Comparison of ENCODE assay signal across 11 mouse cellular contexts in the genomic region with DNA sequence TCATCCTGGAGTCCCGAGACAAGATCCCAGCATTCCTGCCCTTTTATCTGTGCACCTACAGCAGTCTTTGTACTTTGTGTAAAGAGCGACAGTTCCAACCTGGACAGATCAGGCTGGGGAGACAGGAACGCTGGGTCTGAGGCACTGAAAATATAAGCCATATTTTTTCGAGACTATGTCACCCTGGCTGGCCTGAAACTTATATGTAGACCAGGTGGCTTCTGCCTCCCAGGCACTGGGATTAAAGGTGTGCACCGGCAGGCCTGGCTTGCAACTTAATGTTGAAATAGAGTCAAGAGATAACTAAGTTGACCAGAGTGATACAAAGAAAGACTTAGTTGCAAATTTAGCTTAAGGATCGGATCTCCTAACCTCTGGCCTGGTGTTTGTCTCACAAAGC. TPM values are rescaled to one million over a fixed set of nuclear protein-coding genes. Genes with fewer than 3 reads are reported as not detected.
DNase-seq lines count a peak whose midpoint lies in the region; ATAC-seq and TF ChIP-seq lines count a peak whose summit lies in the region.
"Had no signal": no experiment of that assay in that cellular context is flagged by ENCODE, and none has a peak within 500 bp of the region (broad histone marks: within the 10 kb centered on the region; RNA-seq: fewer than 3 reads in every experiment).

No protein-coding gene starts in this region.

- TF ChIP-seq CTCF in cerebellum, adult 2 months (IDR thresholded peaks at IDR 0.05; ENCODE audit: borderline replicate concordance, insufficient read depth, low read depth, low read length) = no peak
- no peak for TF ChIP-seq CTCF in cortical plate, adult 2 months (IDR thresholded peaks at IDR 0.05; ENCODE audit: extremely low read depth, insufficient read depth, low read length)

- H3K4me3 ChIP-seq in cerebellum, adult 2 months (replicated peaks; ENCODE audit: insufficient read depth, low read depth, low read length) = no peak overlapping the region
- no peak overlapping the region for H3K4me3 ChIP-seq in kidney, embryonic 15.5 days (replicated peaks)
- H3K4me3 ChIP-seq in cortical plate, adult 2 months (ENCODE audit: insufficient read depth, low read length) = no peak overlapping the region
- H3K4me3 ChIP-seq in liver, embryonic 11.5 days (ENCODE audit: low read depth, low read length) = 0 out of 2 replicates have a peak overlapping the region, but pooled peaks have one; percentile 13
- H3K4me3 ChIP-seq: forebrain, embryonic 15.5 days had no signal

- H3K36me3 ChIP-seq in kidney, embryonic 15.5 days = peaks cover 16% of the 10 kb centered on the region
- H3K36me3 ChIP-seq in liver, embryonic 11.5 days (ENCODE audit: control insufficient read depth, insufficient read depth, low read length) = peaks cover 4% of the 10 kb centered on the region; the same call in 1 of the 2 replicates
- H3K36me3 ChIP-seq: forebrain, embryonic 15.5 days had no signal

- H3K4me1 ChIP-seq in cerebellum, adult 2 months (ENCODE audit: control insufficient read depth, insufficient read depth, low read length) = no peaks in the 10 kb centered on the region; the same call in 1 of the 2 replicates
- peaks cover 58% of the 10 kb centered on the region for H3K4me1 ChIP-seq in kidney, embryonic 15.5 days
- peaks cover 3% of the 10 kb centered on the region; the same call in 1 of the 2 replicates for H3K4me1 ChIP-seq in cortical plate, adult 2 months (ENCODE audit: control insufficient read depth, insufficient read depth, low read length)
- peaks cover 72% of the 10 kb centered on the region for H3K4me1 ChIP-seq in liver, embryonic 11.5 days (replicated peaks; ENCODE audit: control insufficient read depth, insufficient read depth, low read length)

- no peak for ATAC-seq in kidney, embryonic 15.5 days (replicated peaks; ENCODE audit: low FRiP score)
- no peak for ATAC-seq in liver, embryonic 11.5 days (replicated peaks; ENCODE audit: low FRiP score)
- ATAC-seq: forebrain, embryonic 15.5 days; Patski had no signal

- H3K27me3 ChIP-seq in cerebellum, adult 2 months (ENCODE audit: control insufficient read depth, insufficient read depth, low read length) = no peaks in the 10 kb centered on the region
- H3K27me3 ChIP-seq in kidney, embryonic 15.5 days = no peaks in the 10 kb centered on the region
- H3K27me3 ChIP-seq in liver, embryonic 11.5 days (replicated peaks; ENCODE audit: control insufficient read depth, insufficient read depth, low read length) = no peaks in the 10 kb centered on the region
- H3K27me3 ChIP-seq: forebrain, embryonic 15.5 days; Patski had no signal

- 0 out of 2 replicates have a peak overlapping the region, but pooled peaks have one; percentile 11 for H3K4me2 ChIP-seq in kidney, embryonic 15.5 days
- H3K4me2 ChIP-seq in liver, embryonic 11.5 days = peak overlapping the region; percentile 95
- H3K4me2 ChIP-seq: forebrain, embryonic 15.5 days had no signal

- 72% methylated on average over 6 of the region's 6 CpGs for WGBS in cerebellum, adult 2 months
- 67% methylated on average over 6 of the region's 6 CpGs for WGBS in kidney, embryonic 15.5 days
- WGBS in liver, embryonic 11.5 days = 46% methylated on average over 6 of the region's 6 CpGs

- H3K27ac ChIP-seq in cerebellum, adult 2 months (ENCODE audit: insufficient read depth, low read length) = peak overlapping the region; percentile 52; the same call in 1 of the 2 replicates
- H3K27ac ChIP-seq in kidney, embryonic 15.5 days = 0 out of 2 replicates have a peak overlapping the region, but pooled peaks have one; percentile 23
- peak overlapping the region; percentile 70 for H3K27ac ChIP-seq in cortical plate, adult 2 months (ENCODE audit: insufficient read depth, low read length)
- peak overlapping the region; percentile 37; the same call in 1 of the 2 replicates for H3K27ac ChIP-seq in liver, embryonic 11.5 days (ENCODE audit: low read depth, low read length)
- H3K27ac ChIP-seq: forebrain, embryonic 15.5 days had no signal

- H3K9ac ChIP-seq in kidney, embryonic 15.5 days = no peak overlapping the region
- no peak overlapping the region; the same call in 1 of the 2 replicates for H3K9ac ChIP-seq in liver, embryonic 11.5 days (ENCODE audit: low read depth, low read length)
- H3K9ac ChIP-seq: forebrain, embryonic 15.5 days had no signal

- TF ChIP-seq POLR2A in cerebellum, adult 2 months (IDR thresholded peaks at IDR 0.05; ENCODE audit: borderline replicate concordance, insufficient read depth, low read length) = no peak
- no peak for TF ChIP-seq POLR2A in cortical plate, adult 2 months (IDR thresholded peaks at IDR 0.05; ENCODE audit: extremely low read depth, insufficient read depth, low read length)

- DNase-seq in cerebellum, adult 2 months = no peak
- no peak for DNase-seq in cerebellum, postnatal 25 days
- no peak for DNase-seq in kidney, adult 18-20 months
- no peak for DNase-seq in liver, embryonic 11.5 days (ENCODE audit: low spot score)
- no peak for DNase-seq in adrenal gland, adult 2 months
- DNase-seq in adrenal gland, adult 8-10 months = no peak
- DNase-seq: right cerebral cortex, postnatal 4 days had no signal

- no peaks in the 10 kb centered on the region for H3K9me3 ChIP-seq in kidney, embryonic 15.5 days (replicated peaks)
- H3K9me3 ChIP-seq in liver, embryonic 11.5 days (ENCODE audit: control insufficient read depth, low read length) = no peaks in the 10 kb centered on the region
- H3K9me3 ChIP-seq: forebrain, embryonic 15.5 days had no signal

RNA-seq across cellular contexts. Expression of a gene that starts 9.6 kb away (rescaled TPM):
- 71.1 and 87.6 TPM in 2 replicates for polyA plus RNA-seq in cerebellum, adult 2 months (2012; rRNA removed)
- 53.1 and 59.1 TPM in 2 replicates for polyA plus RNA-seq in kidney, embryonic 15.5 days (2015; fragmentation: Nextera tagmentation; extraction: Ambion mirVana)
- polyA plus RNA-seq in cortical plate, adult 2 months (2012; rRNA removed) = 50.9 and 55.1 TPM in 2 replicates
- polyA plus RNA-seq in liver, embryonic 11.5 days (2014; fragmentation: Nextera tagmentation; extraction: Ambion mirVana) = 76.8 and 81.1 TPM in 2 replicates
- total RNA-seq in adrenal gland, adult 2 months (2021) = 10 to 100 TPM; 48.0 to 62.7 TPM
- 60.0 and 69.0 TPM in 2 replicates for polyA plus RNA-seq in adrenal gland, adult 2 months (2012; rRNA removed)
- total RNA-seq in adrenal gland, adult 8-10 months (2022) = 10 to 100 TPM; 39.8 to 54.4 (median 47.5) TPM

RNA-seq across cellular contexts. Expression of a gene that starts 21.3 kb away (rescaled TPM):
- polyA plus RNA-seq in cerebellum, adult 2 months (2012; rRNA removed) = 84.9 and 87.5 TPM in 2 replicates
- 14.8 and 16.2 TPM in 2 replicates for polyA plus RNA-seq in kidney, embryonic 15.5 days (2015; fragmentation: Nextera tagmentation; extraction: Ambion mirVana)
- polyA plus RNA-seq in cortical plate, adult 2 months (2012; rRNA removed) = 75.4 and 75.7 TPM in 2 replicates
- polyA plus RNA-seq in liver, embryonic 11.5 days (2014; fragmentation: Nextera tagmentation; extraction: Ambion mirVana) = 22.0 and 23.3 TPM in 2 replicates
- 10 to 100 TPM; 68.2 to 74.8 TPM for total RNA-seq in adrenal gland, adult 2 months (2021)
- polyA plus RNA-seq in adrenal gland, adult 2 months (2012; rRNA removed) = 68.4 and 77.7 TPM in 2 replicates
- total RNA-seq in adrenal gland, adult 8-10 months (2022) = 10 to 100 TPM; 74.4 to 93.6 (median 83.3) TPM

RNA-seq across cellular contexts. Expression of a gene that starts 36.3 kb away (rescaled TPM):
- polyA plus RNA-seq in cerebellum, adult 2 months (2012; rRNA removed) = 32.9 and 35.2 TPM in 2 replicates
- polyA plus RNA-seq in kidney, embryonic 15.5 days (2015; fragmentation: Nextera tagmentation; extraction: Ambion mirVana) = 72.3 and 75.2 TPM in 2 replicates
- polyA plus RNA-seq in cortical plate, adult 2 months (2012; rRNA removed) = 29.1 and 29.9 TPM in 2 replicates
- 40.0 and 45.5 TPM in 2 replicates for polyA plus RNA-seq in liver, embryonic 11.5 days (2014; fragmentation: Nextera tagmentation; extraction: Ambion mirVana)
- 10 to 100 TPM; 62.6 to 96.0 TPM for total RNA-seq in adrenal gland, adult 2 months (2021)
- 320 and 360 TPM in 2 replicates for polyA plus RNA-seq in adrenal gland, adult 2 months (2012; rRNA removed)
- total RNA-seq in adrenal gland, adult 8-10 months (2022) = 10 to 100 TPM; 76.4 to 94.5 (median 93.0) TPM

RNA-seq across cellular contexts. Expression of a gene that starts 36.3 kb away (rescaled TPM):
- polyA plus RNA-seq in cerebellum, adult 2 months (2012; rRNA removed) = 19.0 and 20.2 TPM in 2 replicates
- 39.0 TPM in 2 replicates for polyA plus RNA-seq in kidney, embryonic 15.5 days (2015; fragmentation: Nextera tagmentation; extraction: Ambion mirVana)
- polyA plus RNA-seq in cortical plate, adult 2 months (2012; rRNA removed) = 16.2 and 17.1 TPM in 2 replicates
- polyA plus RNA-seq in liver, embryonic 11.5 days (2014; fragmentation: Nextera tagmentation; extraction: Ambion mirVana) = 42.0 and 45.8 TPM in 2 replicates
- total RNA-seq in adrenal gland, adult 2 months (2021) = 10 to 100 TPM; 47.8 to 84.4 TPM
- 10.1 and 13.5 TPM in 2 replicates for polyA plus RNA-seq in adrenal gland, adult 2 months (2012; rRNA removed)
- total RNA-seq in adrenal gland, adult 8-10 months (2022) = 10 to 100 TPM; 56.0 to 84.3 (median 74.0) TPM
